Mouse (Mus musculus): ENCODE measurements around the gene Stard5. TPM values are rescaled to one million over a fixed set of nuclear protein-coding genes. Genes with fewer than 3 reads are reported as not detected.

Stard5 gene
- polyA plus RNA-seq, 1 experiment from 2014 or later, result 6.0 TPM

DNA sequence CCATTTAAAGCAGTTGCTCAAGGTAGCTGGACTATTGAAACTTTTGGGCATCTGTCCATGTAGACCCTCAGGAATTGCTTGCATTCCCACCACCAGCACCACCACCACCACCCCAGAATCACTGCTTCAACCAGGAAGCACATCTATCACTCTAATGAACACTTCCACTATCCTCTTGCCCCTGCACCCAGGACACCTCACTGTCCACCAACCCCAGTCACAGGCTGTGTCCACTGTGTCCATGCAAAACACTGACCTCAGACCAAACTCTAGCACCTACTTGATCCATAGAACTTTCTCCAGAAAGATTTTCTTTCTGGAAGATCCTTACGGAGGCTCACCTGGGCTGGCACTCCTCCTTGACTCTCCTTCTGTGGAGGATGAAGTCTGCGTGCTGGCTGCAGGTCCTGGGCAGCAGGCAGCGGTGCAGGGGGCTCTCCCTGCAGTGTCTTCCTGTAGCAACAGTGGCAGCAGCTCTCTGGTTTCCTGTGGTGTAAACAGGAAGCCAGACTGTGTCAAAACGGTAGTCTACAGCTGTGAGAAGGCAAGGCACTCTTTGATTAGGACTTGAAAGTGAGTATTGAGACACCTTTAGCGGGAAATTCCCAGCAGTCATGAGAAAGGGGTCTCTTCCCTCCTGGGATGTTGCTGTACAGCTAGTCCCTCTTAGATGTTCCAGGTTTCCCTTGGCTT is 23.3 kb downstream of the Stard5 start:
- H3K4me3 ChIP-seq (ENCODE audit: low read depth, low read length), result no peak overlapping the region
- no peak for ATAC-seq
- 73% methylated on average over 5 of the region's 5 CpGs for WGBS
- no peak overlapping the region for H3K4me2 ChIP-seq (ENCODE audit: low read length)
- no peaks in the 10 kb centered on the region for H3K36me3 ChIP-seq (ENCODE audit: control insufficient read depth, insufficient read depth, low read length)
- H3K27ac ChIP-seq (ENCODE audit: low read length), result no peak overlapping the region
- no peaks in the 10 kb centered on the region for H3K27me3 ChIP-seq (ENCODE audit: control insufficient read depth, insufficient read depth, low read depth, low read length)
- H3K9me3 ChIP-seq (replicated peaks; ENCODE audit: control insufficient read depth, low read length, poor library complexity, severe bottlenecking), result no peaks in the 10 kb centered on the region
- no peak overlapping the region for H3K9ac ChIP-seq (ENCODE audit: low read depth, low read length)
- no peaks in the 10 kb centered on the region for H3K4me1 ChIP-seq (ENCODE audit: control insufficient read depth, insufficient read depth, low read length)

- Histone ChIP-seq H3K4me2 (ENCODE audit: low read length) (no peak overlapping the region), H3K9me3 (replicated peaks; ENCODE audit: control insufficient read depth, low read length, poor library complexity, severe bottlenecking) (no peaks in the 10 kb centered on the region), H3K36me3 (ENCODE audit: control insufficient read depth, insufficient read depth, low read length) (no peaks in the 10 kb centered on the region), H3K4me3 (ENCODE audit: low read depth, low read length) (no peak overlapping the region), H3K27me3 (ENCODE audit: control insufficient read depth, insufficient read depth, low read depth, low read length) (no peaks in the 10 kb centered on the region), H3K27ac (ENCODE audit: low read length) (no peak overlapping the region), H3K9ac (ENCODE audit: low read depth, low read length) (no peak overlapping the region), H3K4me1 (ENCODE audit: control insufficient read depth, insufficient read depth, low read length) (no peaks in the 10 kb centered on the region)
- 94% methylated on average over 1 of the region's 1 CpGs for WGBS
- no peak for ATAC-seq
Observed at GRCm38 (mm10) chr7:83658716-83659115, 27.0 kb downstream of the Stard5 start.

DNA sequence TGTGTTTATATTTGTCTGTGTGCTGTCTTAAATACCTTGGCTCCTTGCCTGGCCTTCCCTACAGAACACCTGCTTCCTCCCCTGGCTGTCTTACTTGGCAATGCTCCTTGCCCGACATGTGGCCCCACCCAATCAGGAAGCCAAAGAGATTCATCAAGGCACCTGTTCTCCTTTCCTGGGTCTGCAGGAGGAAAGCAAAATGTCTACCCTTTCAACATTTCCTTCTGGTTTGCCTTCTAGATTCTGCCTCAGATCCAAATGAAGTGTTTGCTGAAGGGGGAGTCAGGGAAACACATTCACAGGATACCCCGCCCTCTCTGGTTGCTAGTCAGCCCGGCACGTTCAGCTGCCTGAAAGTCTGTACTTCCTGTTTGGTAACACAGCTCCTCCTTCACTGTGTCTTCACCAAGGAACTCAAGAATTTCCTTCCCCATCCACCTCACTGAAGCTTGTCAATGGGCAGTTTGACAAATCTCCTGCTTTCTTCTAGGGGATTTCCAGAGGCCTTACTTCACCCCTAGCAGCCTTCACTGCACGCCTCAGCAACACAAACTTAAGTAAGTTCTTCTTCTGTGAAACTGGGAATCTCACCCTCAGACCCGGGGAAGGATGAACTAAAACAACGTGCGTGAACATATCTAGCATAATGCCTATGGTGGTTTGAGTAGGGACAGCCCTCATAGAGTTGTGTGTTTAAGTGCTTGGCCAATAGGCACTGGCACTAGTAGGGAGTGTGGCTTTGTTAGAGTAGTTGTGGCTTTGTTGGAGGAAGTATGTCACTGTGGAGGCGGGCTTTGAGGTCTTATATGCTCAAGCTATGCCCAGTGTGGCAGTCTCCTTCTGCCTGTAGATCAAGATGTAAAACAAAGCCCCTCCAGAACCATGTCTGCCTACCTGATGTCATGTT is 27.7 kb downstream of the Stard5 start:
- Histone ChIP-seq H3K4me2 (ENCODE audit: low read length) (no peak overlapping the region), H3K27ac (ENCODE audit: low read length) (no peak overlapping the region), H3K9ac (ENCODE audit: low read depth, low read length) (no peak overlapping the region), H3K27me3 (ENCODE audit: control insufficient read depth, insufficient read depth, low read depth, low read length) (no peaks in the 10 kb centered on the region), H3K36me3 (ENCODE audit: control insufficient read depth, insufficient read depth, low read length) (no peaks in the 10 kb centered on the region), H3K4me3 (ENCODE audit: low read depth, low read length) (no peak overlapping the region), H3K9me3 (replicated peaks; ENCODE audit: control insufficient read depth, low read length, poor library complexity, severe bottlenecking) (no peaks in the 10 kb centered on the region), H3K4me1 (ENCODE audit: control insufficient read depth, insufficient read depth, low read length) (no peaks in the 10 kb centered on the region)
- 93% methylated on average over 9 of the region's 9 CpGs for WGBS
- ATAC-seq, result no peak

DNA sequence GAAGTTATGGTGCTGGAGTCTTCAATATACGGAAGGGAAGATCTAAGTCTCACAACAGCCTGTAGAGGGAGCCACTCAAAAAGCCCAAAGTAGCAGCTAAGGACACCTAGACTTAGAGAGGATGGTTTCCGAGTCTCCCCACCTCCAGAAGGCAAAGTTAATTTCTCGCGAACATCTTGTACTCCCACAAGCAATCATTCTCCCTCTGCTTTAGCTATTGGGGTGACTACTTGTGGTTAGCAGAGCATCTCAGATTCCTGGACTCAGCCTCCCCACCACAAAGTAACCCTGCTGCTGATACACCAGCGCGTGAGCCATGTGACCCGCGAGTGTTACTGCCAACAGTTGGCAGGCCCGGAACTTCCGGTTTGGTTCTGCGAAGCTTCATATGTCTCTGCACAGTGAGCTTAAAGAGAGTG is 28.5 kb downstream of the Stard5 start:
- Histone ChIP-seq H3K4me1 (ENCODE audit: control insufficient read depth, insufficient read depth, low read length) (no peaks in the 10 kb centered on the region), H3K4me3 (ENCODE audit: low read depth, low read length) (no peak overlapping the region), H3K9ac (ENCODE audit: low read depth, low read length) (no peak overlapping the region), H3K27me3 (ENCODE audit: control insufficient read depth, insufficient read depth, low read depth, low read length) (no peaks in the 10 kb centered on the region), H3K27ac (ENCODE audit: low read length) (no peak overlapping the region), H3K36me3 (ENCODE audit: control insufficient read depth, insufficient read depth, low read length) (no peaks in the 10 kb centered on the region), H3K4me2 (ENCODE audit: low read length) (no peak overlapping the region), H3K9me3 (replicated peaks; ENCODE audit: control insufficient read depth, low read length, poor library complexity, severe bottlenecking) (no peaks in the 10 kb centered on the region)
- WGBS, result 94% methylated on average over 11 of the region's 11 CpGs
- ATAC-seq, result no peak

GRCm38 (mm10) chr7:83661031-83661430 is 29.3 kb downstream of the Stard5 start:
- no peak overlapping the region for H3K9ac ChIP-seq (ENCODE audit: low read depth, low read length)
- WGBS, result 93% methylated on average over 10 of the region's 10 CpGs
- H3K9me3 ChIP-seq (replicated peaks; ENCODE audit: control insufficient read depth, low read length, poor library complexity, severe bottlenecking), result no peaks in the 10 kb centered on the region
- H3K27ac ChIP-seq (ENCODE audit: low read length), result no peak overlapping the region
- no peaks in the 10 kb centered on the region for H3K36me3 ChIP-seq (ENCODE audit: control insufficient read depth, insufficient read depth, low read length)
- H3K4me2 ChIP-seq (ENCODE audit: low read length), result no peak overlapping the region
- H3K27me3 ChIP-seq (ENCODE audit: control insufficient read depth, insufficient read depth, low read depth, low read length), result no peaks in the 10 kb centered on the region
- H3K4me3 ChIP-seq (ENCODE audit: low read depth, low read length), result no peak overlapping the region
- no peaks in the 10 kb centered on the region for H3K4me1 ChIP-seq (ENCODE audit: control insufficient read depth, insufficient read depth, low read length)
- no peak for ATAC-seq

DNA sequence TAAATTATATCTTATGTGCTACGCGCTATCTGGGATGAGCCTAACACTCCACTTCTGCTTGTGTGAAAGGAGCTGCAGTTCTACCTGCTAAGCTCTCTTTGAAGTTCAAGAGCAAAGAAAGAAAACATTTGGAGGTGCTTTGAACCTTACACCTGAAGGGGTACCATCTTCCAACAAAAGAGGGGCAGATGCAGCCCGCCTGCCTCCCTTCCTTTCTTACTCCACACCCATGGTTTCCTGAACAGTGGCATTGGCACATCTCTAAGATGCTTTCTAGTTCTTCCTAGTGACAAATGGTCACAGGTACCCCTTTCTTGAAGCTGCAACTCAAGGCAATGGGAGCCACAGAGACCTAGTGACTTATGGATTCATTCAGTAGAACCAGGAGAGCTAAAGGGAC is 30.0 kb downstream of the Stard5 start:
- WGBS, result 91% methylated on average over 3 of the region's 3 CpGs
- no peak for ATAC-seq
- Histone ChIP-seq H3K27ac (ENCODE audit: low read length) (no peak overlapping the region), H3K4me1 (ENCODE audit: control insufficient read depth, insufficient read depth, low read length) (no peaks in the 10 kb centered on the region), H3K9ac (ENCODE audit: low read depth, low read length) (no peak overlapping the region), H3K9me3 (replicated peaks; ENCODE audit: control insufficient read depth, low read length, poor library complexity, severe bottlenecking) (no peaks in the 10 kb centered on the region), H3K36me3 (ENCODE audit: control insufficient read depth, insufficient read depth, low read length) (no peaks in the 10 kb centered on the region), H3K4me3 (ENCODE audit: low read depth, low read length) (no peak overlapping the region), H3K4me2 (ENCODE audit: low read length) (no peak overlapping the region), H3K27me3 (ENCODE audit: control insufficient read depth, insufficient read depth, low read depth, low read length) (no peaks in the 10 kb centered on the region)

DNA sequence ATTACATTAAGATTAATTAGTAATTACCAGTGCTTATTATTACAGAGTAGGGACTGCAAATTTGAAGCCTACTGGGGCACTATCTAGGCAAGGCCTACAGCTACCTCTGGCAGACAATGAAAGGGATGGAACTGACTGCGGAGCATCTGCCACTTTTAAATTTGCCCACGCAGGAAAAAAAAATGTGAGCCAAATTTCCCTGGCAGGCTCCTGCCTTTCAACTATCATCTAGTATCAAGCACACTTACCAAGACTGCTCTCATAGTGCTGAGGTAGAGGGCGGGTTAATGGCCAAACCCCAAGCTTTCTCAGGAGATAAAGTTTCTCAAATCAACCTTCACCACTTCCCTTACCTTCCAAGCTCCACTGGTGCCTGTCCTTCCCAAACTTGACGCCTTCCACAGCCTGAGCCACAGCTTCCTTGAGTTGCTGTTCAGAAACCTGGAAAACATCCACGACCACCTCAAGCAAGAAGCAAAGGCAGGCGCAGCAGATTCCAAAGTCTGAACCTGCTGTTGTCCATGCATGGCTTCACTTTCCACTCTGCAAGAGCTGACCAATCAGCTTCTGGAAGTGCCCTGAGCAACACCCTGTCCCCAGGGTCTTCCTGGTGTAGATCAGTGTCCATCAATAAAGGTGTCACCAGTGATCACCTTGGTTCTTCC is 31.1 kb downstream of the Stard5 start:
- no peak overlapping the region for H3K4me3 ChIP-seq (ENCODE audit: low read depth, low read length)
- no peaks in the 10 kb centered on the region for H3K9me3 ChIP-seq (replicated peaks; ENCODE audit: control insufficient read depth, low read length, poor library complexity, severe bottlenecking)
- H3K27ac ChIP-seq (ENCODE audit: low read length), result no peak overlapping the region
- WGBS, result 88% methylated on average over 6 of the region's 6 CpGs
- no peak for ATAC-seq
- no peaks in the 10 kb centered on the region for H3K4me1 ChIP-seq (ENCODE audit: control insufficient read depth, insufficient read depth, low read length)
- no peaks in the 10 kb centered on the region for H3K36me3 ChIP-seq (ENCODE audit: control insufficient read depth, insufficient read depth, low read length)
- no peak overlapping the region for H3K4me2 ChIP-seq (ENCODE audit: low read length)
- H3K27me3 ChIP-seq (ENCODE audit: control insufficient read depth, insufficient read depth, low read depth, low read length), result no peaks in the 10 kb centered on the region
- no peak overlapping the region for H3K9ac ChIP-seq (ENCODE audit: low read depth, low read length)

DNA sequence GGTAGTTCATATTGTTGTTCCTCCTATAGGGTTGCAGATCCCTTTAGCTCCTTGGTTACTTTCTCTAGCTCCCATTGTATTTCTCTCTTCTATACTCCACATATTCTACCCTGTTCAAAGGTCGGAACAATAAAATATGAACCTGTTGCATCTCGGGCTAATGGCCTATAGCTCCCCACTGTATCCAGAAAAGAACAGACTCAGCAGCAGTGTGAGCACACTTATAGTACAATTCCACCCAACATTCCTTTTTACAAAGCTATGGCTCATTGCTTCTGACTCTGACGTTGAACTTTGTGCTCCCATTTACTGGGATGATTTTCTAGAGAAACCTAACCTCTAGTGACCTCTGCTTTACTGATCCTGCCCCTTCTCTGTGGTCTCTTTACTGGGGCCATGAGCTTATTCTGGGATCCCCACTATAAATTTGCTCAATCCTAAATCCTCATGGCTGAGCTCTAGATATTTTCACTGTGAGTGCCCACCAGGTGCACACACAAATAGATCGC is 34.4 kb downstream of the Stard5 start:
- Histone ChIP-seq H3K4me2 (ENCODE audit: low read length) (no peak overlapping the region), H3K27ac (ENCODE audit: low read length) (no peak overlapping the region), H3K27me3 (ENCODE audit: control insufficient read depth, insufficient read depth, low read depth, low read length) (no peaks in the 10 kb centered on the region), H3K4me3 (ENCODE audit: low read depth, low read length) (no peak overlapping the region), H3K4me1 (ENCODE audit: control insufficient read depth, insufficient read depth, low read length) (no peaks in the 10 kb centered on the region), H3K9me3 (replicated peaks; ENCODE audit: control insufficient read depth, low read length, poor library complexity, severe bottlenecking) (no peaks in the 10 kb centered on the region), H3K9ac (ENCODE audit: low read depth, low read length) (no peak overlapping the region), H3K36me3 (ENCODE audit: control insufficient read depth, insufficient read depth, low read length) (no peaks in the 10 kb centered on the region)
- WGBS, result 86% methylated on average over 4 of the region's 4 CpGs
- no peak for ATAC-seq
